Mouse (Mus musculus) neural tube, embryonic 11.5 days (tissue): ENCODE results near the gene Snx3. TPM values are rescaled to one million over a fixed set of nuclear protein-coding genes. Genes with fewer than 3 reads are reported as not detected.

Experiments used
- ATAC-seq: fragments of 200-750 bp; cut with Nextera tagmentation; 2 replicates; pipeline ENCODE4 v1.8.0; 2017; ENCODE audit warnings: moderate number of reproducible peaks, mild to moderate bottlenecking, moderate TSS enrichment, moderate library complexity; ENCODE audit not compliant: insufficient read depth, low FRiP score, low TSS enrichment
- DNase-seq: peaks from one replicate; pipeline ENCODE4 v3.0.0-alpha.2; 2015; ENCODE audit warnings: low spot score
- H3K27ac ChIP-seq: fragments of 300-500 bp; sonication (generic); 2 replicates; pipeline ENCODE4 v1.5.1; 2014; ENCODE audit warnings: low read depth, mild to moderate bottlenecking, low read length
- H3K27me3 ChIP-seq: fragments of 300-500 bp; sonication (generic); 2 replicates; pipeline ENCODE4 v1.6.1; 2014; ENCODE audit warnings: mild to moderate bottlenecking, low read length, mixed read lengths; ENCODE audit not compliant: control insufficient read depth, insufficient read depth
- H3K36me3 ChIP-seq: fragments of 300-500 bp; sonication (generic); 2 replicates; pipeline ENCODE4 v1.6.1; 2014; ENCODE audit warnings: mild to moderate bottlenecking, low read length, moderate library complexity, mixed read lengths; ENCODE audit not compliant: control insufficient read depth, insufficient read depth
- H3K4me1 ChIP-seq: fragments of 300-500 bp; sonication (generic); 2 replicates; pipeline ENCODE4 v1.6.1; 2014; ENCODE audit warnings: low read length, mixed read lengths; ENCODE audit not compliant: control insufficient read depth, insufficient read depth
- H3K4me2 ChIP-seq: fragments of 300-500 bp; sonication (generic); 2 replicates; pipeline ENCODE4 v1.6.1; 2014; ENCODE audit warnings: low read depth, mild to moderate bottlenecking, moderate library complexity
- H3K4me3 ChIP-seq: fragments of 300-500 bp; sonication (generic); 2 replicates; pipeline ENCODE4 v1.5.1; 2014; ENCODE audit warnings: low read depth, low read length
- H3K9ac ChIP-seq: fragments of 300-500 bp; sonication (generic); 2 replicates; pipeline ENCODE4 v1.6.1; 2014; ENCODE audit warnings: mild to moderate bottlenecking, low read length
- H3K9me3 ChIP-seq: fragments of 300-500 bp; sonication (generic); 2 replicates; pipeline ENCODE4 v1.6.1; 2016; ENCODE audit warnings: low read length; ENCODE audit not compliant: control insufficient read depth
- WGBS: fragments of 180-500 bp; shearing (Covaris S2); extraction: QIAGEN DNeasy Blood & Tissue Kit; methylation state at CpG from one replicate; pipeline ENCODE4 v1.1.7; 2014; 5-methylcytosine and 5-hydroxymethylcytosine counted together
- polyA plus RNA-seq: library from polyadenylated mRNA; unstranded; fragments of >200 nt; fragmentation: Nextera tagmentation; extraction: Ambion mirVana; gene quantifications from 2 replicates; pipeline ENCODE4 v1.2.1, GENCODE M21; 2014

Gene Snx3
- polyA plus RNA-seq, 1 experiment from 2014 or later = 226 TPM

- Histone ChIP-seq H3K9ac (no peak overlapping the region), H3K4me3 (no peak overlapping the region), H3K4me1 (0 out of 2 replicates have a peak, but pooled peaks cover 2% of the 10 kb centered on the region), H3K27ac (no peak overlapping the region), H3K4me2 (no peak overlapping the region), H3K9me3 (no peaks in the 10 kb centered on the region), H3K36me3 (no peaks in the 10 kb centered on the region), H3K27me3 (no peaks in the 10 kb centered on the region)
- ATAC-seq (no peak), DNase-seq (no peak)
- 91% methylated on average over 8 of the region's 8 CpGs for WGBS
Observed at GRCm38 (mm10) chr10:42500611-42501010, 1.2 kb upstream of the Snx3 start.

- H3K4me2 ChIP-seq = peak overlapping the region; percentile 47
- peak overlapping the region; percentile 92 for H3K27ac ChIP-seq
- no peaks in the 10 kb centered on the region for H3K36me3 ChIP-seq
- H3K4me3 ChIP-seq = no peak overlapping the region; the same call in 1 of the 2 replicates
- ATAC-seq (peak; percentile 2; the same call in 1 of the 2 replicates), DNase-seq (no peak)
- H3K27me3 ChIP-seq = no peaks in the 10 kb centered on the region
- H3K4me1 ChIP-seq = 0 out of 2 replicates have a peak, but pooled peaks cover 2% of the 10 kb centered on the region
- H3K9ac ChIP-seq = peak overlapping the region; percentile 89
- H3K9me3 ChIP-seq = no peaks in the 10 kb centered on the region
- 91% methylated on average over 5 of the region's 5 CpGs for WGBS
Observed at GRCm38 (mm10) chr10:42501161-42501560, 669 bp upstream of the Snx3 start.

GRCm38 (mm10) chr10:42502349-42503111 is 700 bp downstream of the Snx3 start:
- DNase-seq (no peak), ATAC-seq (peak; percentile 59; the same call in 1 of the 2 replicates)
- peak overlapping the region; percentile 47 for H3K4me2 ChIP-seq
- no peaks in the 10 kb centered on the region for H3K36me3 ChIP-seq
- peak overlapping the region; percentile 84 for H3K4me3 ChIP-seq
- no peaks in the 10 kb centered on the region for H3K9me3 ChIP-seq
- peak overlapping the region; percentile 92 for H3K27ac ChIP-seq
- H3K4me1 ChIP-seq = 0 out of 2 replicates have a peak, but pooled peaks cover 2% of the 10 kb centered on the region
- 2% methylated on average over 55 of the region's 55 CpGs for WGBS
- peak overlapping the region; percentile 89 for H3K9ac ChIP-seq
- no peaks in the 10 kb centered on the region for H3K27me3 ChIP-seq

- H3K36me3 ChIP-seq = no peaks in the 10 kb centered on the region
Observed at GRCm38 (mm10) chr10:42504096-42504710, 2.4 kb downstream of the Snx3 start.

GRCm38 (mm10) chr10:42510141-42510540 is 8.3 kb downstream of the Snx3 start:
- 90% methylated on average over 6 of the region's 6 CpGs for WGBS

More at GRCm38 (mm10) chr10:42504096-42504710, 2.4 kb downstream of the Snx3 start:
- Histone ChIP-seq H3K4me1 (0 out of 2 replicates have a peak, but pooled peaks cover 2% of the 10 kb centered on the region), H3K27ac (no peak overlapping the region), H3K4me3 (no peak overlapping the region), H3K4me2 (no peak overlapping the region), H3K9me3 (no peaks in the 10 kb centered on the region), H3K9ac (no peak overlapping the region), H3K27me3 (no peaks in the 10 kb centered on the region)
- DNase-seq (no peak), ATAC-seq (no peak)
- 90% methylated on average over 10 of the region's 10 CpGs for WGBS

GRCm38 (mm10) chr10:42511184-42512135 is 9.6 kb downstream of the Snx3 start:
- no peaks in the 10 kb centered on the region for H3K4me1 ChIP-seq
- no peak overlapping the region for H3K4me2 ChIP-seq
- ATAC-seq (no peak), DNase-seq (no peak)
- no peak overlapping the region for H3K4me3 ChIP-seq
- H3K9me3 ChIP-seq = no peaks in the 10 kb centered on the region
- no peak overlapping the region for H3K9ac ChIP-seq
- H3K36me3 ChIP-seq = no peaks in the 10 kb centered on the region
- no peak overlapping the region for H3K27ac ChIP-seq
- 90% methylated on average over 6 of the region's 6 CpGs for WGBS
- H3K27me3 ChIP-seq = no peaks in the 10 kb centered on the region

More at GRCm38 (mm10) chr10:42510141-42510540, 8.3 kb downstream of the Snx3 start:
- DNase-seq = no peak
- no peaks in the 10 kb centered on the region for H3K27me3 ChIP-seq
- no peak overlapping the region for H3K27ac ChIP-seq
- ATAC-seq = no peak
- H3K36me3 ChIP-seq = no peaks in the 10 kb centered on the region
- no peak overlapping the region for H3K4me3 ChIP-seq
- no peak overlapping the region for H3K9ac ChIP-seq
- no peaks in the 10 kb centered on the region for H3K4me1 ChIP-seq
- H3K9me3 ChIP-seq = no peaks in the 10 kb centered on the region
- no peak overlapping the region for H3K4me2 ChIP-seq

- Histone ChIP-seq H3K27ac (no peak overlapping the region), H3K9ac (no peak overlapping the region), H3K4me2 (no peak overlapping the region), H3K9me3 (no peaks in the 10 kb centered on the region), H3K27me3 (no peaks in the 10 kb centered on the region), H3K36me3 (no peaks in the 10 kb centered on the region), H3K4me1 (no peaks in the 10 kb centered on the region), H3K4me3 (no peak overlapping the region)
- DNase-seq (no peak), ATAC-seq (no peak)
Observed at GRCm38 (mm10) chr10:42514125-42514524, 12.3 kb downstream of the Snx3 start.

GRCm38 (mm10) chr10:42518363-42518762 is 16.5 kb downstream of the Snx3 start:
- H3K9me3 ChIP-seq = no peaks in the 10 kb centered on the region
- no peak overlapping the region for H3K4me2 ChIP-seq
- ATAC-seq (no peak), DNase-seq (no peak)
- no peak overlapping the region for H3K4me3 ChIP-seq
- H3K4me1 ChIP-seq = no peaks in the 10 kb centered on the region
- no peak overlapping the region for H3K9ac ChIP-seq
- no peaks in the 10 kb centered on the region for H3K36me3 ChIP-seq
- WGBS = 94% methylated on average over 8 of the region's 8 CpGs
- H3K27ac ChIP-seq = no peak overlapping the region
- H3K27me3 ChIP-seq = no peaks in the 10 kb centered on the region
